Mouse (Mus musculus): ENCODE results near the gene Tinagl1.

Gene Tinagl1

DNA sequence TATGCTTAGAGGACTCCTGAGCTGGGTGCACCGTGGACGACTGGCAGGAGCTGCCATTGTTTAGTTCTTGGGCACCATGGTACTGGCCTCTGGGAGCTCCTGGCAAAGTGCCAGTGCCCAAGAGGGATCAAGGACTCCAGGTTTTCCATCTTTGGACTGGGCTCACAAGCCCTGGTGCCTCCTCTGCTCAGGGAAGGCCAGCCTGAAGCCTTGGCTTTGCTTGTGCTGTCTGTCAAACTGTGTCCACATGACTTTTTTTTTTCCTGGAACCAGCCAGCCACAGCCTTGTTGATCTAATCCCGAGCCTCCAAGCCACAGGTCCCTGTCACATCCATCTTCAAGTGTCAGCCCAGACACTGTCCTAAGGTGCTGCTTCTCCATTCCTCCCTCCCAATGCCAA lies 33.1 kb downstream of the Tinagl1 start:
- no peak for DNase-seq (ENCODE audit: low spot score in 2 of 2)

DNA sequence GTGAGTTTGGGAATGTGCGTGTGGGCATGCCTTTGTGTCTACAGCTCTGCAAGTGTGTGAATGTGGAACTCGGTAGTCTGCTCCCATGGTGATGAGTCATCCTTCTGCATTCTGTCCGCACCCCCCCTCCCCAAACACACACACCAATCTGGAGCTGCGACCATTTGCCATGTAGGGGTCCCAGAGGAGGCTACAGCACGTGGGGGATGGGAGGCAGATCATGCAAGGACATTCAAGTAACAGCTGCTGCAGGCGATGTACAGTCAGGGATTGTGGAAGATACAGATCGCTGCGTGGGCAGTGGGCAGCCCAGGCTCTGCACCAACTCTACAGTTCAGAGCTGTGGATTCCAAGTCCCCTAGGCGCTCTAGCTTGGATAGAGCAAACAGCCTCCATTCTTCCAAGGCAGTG lies 33.9 kb downstream of the Tinagl1 start:
- DNase-seq (ENCODE audit: low spot score in 2 of 2), result no peak

DNA sequence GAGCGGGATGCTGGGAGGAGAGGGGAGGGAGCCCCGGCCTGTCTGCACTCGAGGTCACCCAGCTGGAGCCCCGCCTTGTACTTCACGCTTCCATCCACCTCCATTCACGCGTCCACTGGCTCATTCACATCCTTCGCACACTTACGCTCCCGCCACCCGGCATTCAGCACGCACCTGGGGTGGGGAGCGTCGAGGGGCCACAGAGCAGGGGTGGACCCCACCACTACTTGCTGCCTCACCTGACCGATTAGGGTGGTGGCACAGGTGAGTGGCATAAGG lies 35.8 kb downstream of the Tinagl1 start, which contains the start of gene Hcrtr1:
Gene Hcrtr1 (minus strand): TSS at position 146 of the 279 bp plus-strand sequence.
- no peak for DNase-seq (ENCODE audit: low spot score in 2 of 2)

- peak; percentile 64 to 87 for DNase-seq (ENCODE audit: low spot score in 2 of 2)
Observed at GRCm38 (mm10) chr4:130138441-130139213, 36.3 kb downstream of the Tinagl1 start.

DNA sequence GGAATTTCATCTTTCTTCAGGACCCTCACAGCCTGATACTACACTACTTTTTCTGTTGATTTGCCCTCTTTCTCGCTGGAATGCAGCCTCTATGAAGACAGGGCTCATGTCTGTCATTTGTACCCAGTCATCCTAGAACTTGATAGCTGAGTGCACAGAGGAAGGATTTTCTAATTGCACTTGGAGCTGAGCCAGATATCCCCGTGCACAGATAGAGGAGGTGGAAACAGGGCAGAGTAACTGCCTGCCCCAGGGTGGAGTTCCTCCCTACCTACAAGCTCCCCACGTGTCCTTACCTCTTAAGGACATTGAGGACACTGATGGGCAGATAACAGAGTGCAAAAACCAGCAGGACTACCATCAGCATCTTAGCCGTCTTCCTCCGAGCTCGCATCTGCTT lies 41.5 kb downstream of the Tinagl1 start:
- DNase-seq (ENCODE audit: low spot score in 2 of 2), result no peak

DNA sequence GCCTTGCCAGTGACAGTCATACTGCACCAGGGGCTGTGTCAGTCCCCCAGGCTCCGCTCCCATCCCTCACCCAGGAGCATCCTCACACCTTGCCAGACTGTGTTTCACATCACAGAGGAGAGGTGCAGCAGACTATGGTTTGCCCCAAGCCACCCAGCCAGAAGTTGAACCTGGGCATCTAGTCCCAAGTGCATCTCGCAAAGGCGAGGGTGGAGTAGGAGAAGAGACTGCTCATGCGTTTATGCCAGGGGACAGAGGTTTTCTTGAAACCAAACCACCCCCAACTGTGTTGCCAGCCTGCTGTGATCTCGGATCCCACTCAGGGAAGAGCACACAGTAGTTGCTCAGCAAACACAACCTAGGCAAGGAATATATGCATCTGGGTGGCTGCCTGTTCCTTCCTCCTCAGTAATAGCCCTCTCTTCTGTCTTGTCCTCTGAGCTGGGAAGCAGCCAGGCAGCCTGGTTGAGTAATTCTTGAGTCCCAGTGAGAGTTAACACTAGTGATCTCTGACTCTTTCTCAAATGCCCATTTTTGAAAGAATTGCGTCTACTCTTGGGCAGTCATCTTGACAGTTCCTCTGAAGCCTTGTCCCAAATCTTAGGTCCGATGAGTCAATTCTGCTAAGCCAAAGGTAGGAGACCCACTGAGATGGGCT lies 43.3 kb downstream of the Tinagl1 start:
- DNase-seq (ENCODE audit: low spot score in 2 of 2), result no peak

DNA sequence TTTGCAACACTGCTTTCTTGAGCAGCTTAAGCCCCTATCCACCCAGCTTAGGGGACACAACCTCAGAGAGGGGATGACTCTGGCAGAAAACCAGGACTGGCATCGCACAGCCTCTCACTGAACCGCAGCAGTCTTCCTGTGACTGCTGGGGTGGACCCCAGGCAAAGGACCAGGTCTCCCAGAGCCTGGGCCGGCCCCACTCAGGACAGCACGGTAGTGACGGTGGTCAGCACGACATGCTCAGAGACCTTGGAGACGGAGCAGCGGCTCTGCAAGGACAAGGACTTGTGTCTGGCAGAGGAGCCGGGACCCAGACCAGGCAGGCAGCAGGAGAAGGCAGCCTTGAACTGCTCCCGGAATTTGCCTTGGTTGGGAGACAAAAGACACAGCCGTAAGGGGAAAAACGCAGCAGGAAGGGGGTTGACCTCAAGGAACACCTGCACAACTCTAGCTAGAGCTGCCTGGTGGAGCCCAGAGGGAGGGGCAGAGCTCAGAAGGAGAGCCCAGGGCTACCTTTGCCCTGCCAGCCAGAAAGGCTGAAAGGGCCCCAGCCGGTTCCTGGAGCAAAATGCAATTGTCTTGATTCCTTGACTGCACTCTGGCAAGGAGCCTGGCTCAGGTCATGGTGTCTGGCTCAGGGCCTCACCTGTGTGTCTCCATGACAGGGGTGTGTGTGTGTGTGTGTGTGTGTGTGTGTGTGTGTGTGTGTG lies 44.1 kb downstream of the Tinagl1 start:
- no peak for DNase-seq (ENCODE audit: low spot score in 2 of 2)

DNA sequence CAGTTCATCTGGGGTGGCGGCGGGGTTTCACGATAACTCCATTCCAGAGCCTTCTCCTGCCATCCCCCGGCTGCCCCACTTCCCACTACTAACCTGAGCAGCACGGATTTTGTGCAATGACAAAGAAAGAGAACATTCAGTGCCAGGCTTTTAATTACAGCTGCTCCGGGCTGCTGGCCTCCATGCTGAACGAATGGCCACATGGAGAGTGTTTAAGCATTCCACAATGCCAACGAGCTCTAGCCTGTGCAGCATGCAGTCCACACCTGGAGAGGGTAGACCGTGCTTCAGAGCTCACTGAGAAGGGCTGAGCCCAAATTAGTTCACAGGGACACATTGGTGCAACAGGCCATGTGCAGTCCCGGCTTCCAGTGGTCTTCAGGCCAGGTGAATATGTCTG lies 44.8 kb downstream of the Tinagl1 start:
- DNase-seq (ENCODE audit: low spot score in 2 of 2), result no peak

- DNase-seq (ENCODE audit: low spot score in 2 of 2), result no peak
Observed at GRCm38 (mm10) chr4:130128907-130129306, 46.0 kb downstream of the Tinagl1 start.

DNA sequence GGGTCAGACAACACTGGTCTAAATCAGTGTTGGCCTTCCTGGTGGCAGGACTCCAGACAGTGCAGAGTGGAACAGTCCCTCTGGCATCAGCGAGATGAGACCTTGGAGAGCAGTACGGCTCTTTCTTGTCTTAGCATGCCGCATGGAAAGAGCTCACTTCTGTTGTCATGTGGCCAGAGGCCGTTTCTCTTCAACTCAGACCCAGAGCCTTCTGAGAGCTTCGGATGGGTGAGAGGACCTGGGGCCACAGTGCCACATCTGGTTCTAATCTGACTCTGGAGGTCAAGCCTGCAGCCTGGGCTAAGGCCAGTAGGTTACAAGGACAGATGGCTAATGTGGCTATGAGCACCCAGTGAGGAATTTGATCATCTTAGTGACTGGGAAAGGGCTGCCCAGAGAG lies 49.0 kb downstream of the Tinagl1 start:
- no peak for DNase-seq (ENCODE audit: low spot score in 2 of 2)

GRCm38 (mm10) chr4:130125164-130125563 lies 49.8 kb downstream of the Tinagl1 start:
- DNase-seq (ENCODE audit: low spot score in 2 of 2), result no peak

DNA sequence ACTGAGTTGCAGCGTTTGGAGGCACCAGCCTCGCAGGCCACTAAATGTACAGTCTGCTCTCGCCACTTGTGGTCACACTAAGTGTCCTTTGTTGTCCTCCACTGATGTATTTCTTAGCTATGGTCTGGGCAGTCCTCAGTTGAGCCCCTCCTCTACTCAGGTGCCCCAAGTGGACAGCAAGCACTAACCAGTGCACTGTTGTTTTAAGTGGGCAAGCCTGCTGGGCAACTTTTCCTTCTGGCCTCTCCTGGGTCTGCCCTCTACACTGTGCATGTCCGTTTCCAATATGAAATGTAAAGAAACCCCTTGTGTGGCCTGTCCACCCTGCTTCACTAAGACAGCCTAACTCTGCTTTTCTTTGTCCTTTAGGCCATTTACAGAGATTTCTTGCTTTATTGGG lies 50.8 kb downstream of the Tinagl1 start:
- no peak for DNase-seq (ENCODE audit: low spot score in 2 of 2)

- DNase-seq (ENCODE audit: low spot score in 2 of 2), result no peak
Observed at GRCm38 (mm10) chr4:130123020-130123419, 51.9 kb downstream of the Tinagl1 start.

- no peak for DNase-seq (ENCODE audit: low spot score in 2 of 2)
Observed at GRCm38 (mm10) chr4:130121560-130121959, 53.4 kb downstream of the Tinagl1 start.

GRCm38 (mm10) chr4:130120752-130121151 lies 54.2 kb downstream of the Tinagl1 start:
- no peak for DNase-seq (ENCODE audit: low spot score in 2 of 2)
